Mouse (Mus musculus) spleen, embryonic (tissue): ENCODE measurements at regions not wholly inside any gene's neighbourhood (a gene's known extent, or its start where the extent isn't known, plus 50 kb on each side); places are given as distances from the start of the nearest gene placed in this dataset.

ENCODE experiments used
- CTCF ChIA-PET: fragments of 350-600 bp; sonication (Branson Sonifier 250); formaldehyde crosslinking; loops from one replicate; lab custom pipeline; 2022; lab: Charles Lee

DNA sequence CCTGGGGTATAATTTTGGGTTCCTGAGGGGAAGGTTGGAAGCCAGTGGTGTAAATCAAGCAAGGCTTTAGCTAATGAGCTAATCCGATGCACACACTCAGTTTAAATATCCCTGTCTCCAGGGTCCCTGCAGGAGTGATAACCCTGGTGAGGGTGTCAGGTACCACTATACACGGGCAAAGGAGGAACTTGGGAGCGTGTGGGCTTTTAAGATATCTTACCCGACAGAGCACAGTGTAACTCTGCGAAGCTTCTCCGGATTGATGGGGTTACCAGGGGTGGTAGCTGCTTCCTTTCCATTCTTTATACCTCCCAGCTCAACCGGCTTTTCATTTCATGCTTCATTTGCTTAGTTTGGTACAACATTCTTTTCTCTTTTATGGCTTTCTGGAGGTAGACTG lies 480.3 kb upstream of the Kif2a start:
- CTCF ChIA-PET: no interaction called here

GRCm38 (mm10) chr13:107500776-107501489 lies 479.0 kb upstream of the Kif2a start:
- CTCF ChIA-PET: no interaction called here

DNA sequence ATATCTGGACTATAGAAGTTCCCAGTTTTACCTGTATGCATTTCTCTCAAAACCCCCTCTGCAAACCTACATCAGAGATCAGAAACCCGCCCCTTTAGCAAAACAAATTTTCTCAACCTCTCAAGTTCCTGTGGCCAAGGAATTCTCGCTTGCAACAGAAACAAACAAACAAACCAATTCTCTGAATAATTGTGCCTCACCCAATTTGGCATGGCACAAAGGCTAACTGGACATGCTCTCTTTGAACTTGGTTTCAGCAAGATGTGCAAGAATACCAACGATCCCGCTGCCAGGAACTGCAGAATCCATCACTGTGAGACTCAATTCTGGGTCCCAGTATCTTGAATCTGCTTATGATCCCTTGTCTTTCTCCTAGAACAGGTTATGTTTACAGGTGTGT lies 477.4 kb upstream of the Kif2a start:
- CTCF ChIA-PET: no interaction called here

- CTCF ChIA-PET: no interaction called here
Measured at GRCm38 (mm10) chr13:107495161-107495732, 473.3 kb upstream of the Kif2a start.

DNA sequence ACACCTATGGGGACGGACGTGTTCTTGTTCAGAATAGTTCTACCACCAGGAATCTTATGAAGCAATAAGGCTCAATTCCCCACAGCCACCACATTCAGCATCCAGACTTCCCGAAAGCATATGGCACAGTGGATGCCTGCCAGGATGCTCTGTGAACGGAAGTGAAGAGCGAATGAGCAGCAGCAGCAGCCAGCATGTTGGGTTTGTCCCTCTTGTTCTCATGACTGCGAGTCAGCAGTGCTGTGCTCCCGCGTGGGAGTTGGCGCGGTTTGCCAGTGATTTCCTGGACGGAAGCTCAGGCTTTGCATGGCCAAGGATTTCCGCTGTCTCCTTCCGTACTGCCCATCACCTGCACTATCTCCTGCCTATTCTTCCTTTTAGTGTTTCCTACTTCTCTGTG lies 471.8 kb upstream of the Kif2a start:
- CTCF ChIA-PET: no interaction called here

- CTCF ChIA-PET: no interaction called here
Measured at GRCm38 (mm10) chr13:107492448-107492847, 470.5 kb upstream of the Kif2a start.

DNA sequence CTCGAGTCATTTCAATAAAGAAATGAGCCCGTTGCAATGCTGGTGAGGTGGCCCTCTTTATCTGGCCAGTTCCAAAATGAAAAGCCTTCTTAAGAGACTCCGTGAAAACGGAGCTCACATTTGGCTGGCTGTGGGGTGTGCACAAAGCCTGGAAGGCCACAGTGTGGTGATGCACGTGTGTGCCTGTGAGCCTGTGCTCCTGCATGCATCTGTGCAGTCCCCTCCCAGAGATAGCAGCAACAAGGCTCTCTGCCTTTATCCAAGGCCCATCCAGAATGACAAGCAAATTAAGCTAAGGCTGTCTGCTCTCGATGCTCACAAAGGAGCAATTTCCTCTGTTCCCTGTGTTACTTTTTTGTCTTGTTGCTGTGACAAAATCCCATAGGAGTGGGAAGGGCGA lies 469.5 kb upstream of the Kif2a start:
- CTCF ChIA-PET: no interaction called here

DNA sequence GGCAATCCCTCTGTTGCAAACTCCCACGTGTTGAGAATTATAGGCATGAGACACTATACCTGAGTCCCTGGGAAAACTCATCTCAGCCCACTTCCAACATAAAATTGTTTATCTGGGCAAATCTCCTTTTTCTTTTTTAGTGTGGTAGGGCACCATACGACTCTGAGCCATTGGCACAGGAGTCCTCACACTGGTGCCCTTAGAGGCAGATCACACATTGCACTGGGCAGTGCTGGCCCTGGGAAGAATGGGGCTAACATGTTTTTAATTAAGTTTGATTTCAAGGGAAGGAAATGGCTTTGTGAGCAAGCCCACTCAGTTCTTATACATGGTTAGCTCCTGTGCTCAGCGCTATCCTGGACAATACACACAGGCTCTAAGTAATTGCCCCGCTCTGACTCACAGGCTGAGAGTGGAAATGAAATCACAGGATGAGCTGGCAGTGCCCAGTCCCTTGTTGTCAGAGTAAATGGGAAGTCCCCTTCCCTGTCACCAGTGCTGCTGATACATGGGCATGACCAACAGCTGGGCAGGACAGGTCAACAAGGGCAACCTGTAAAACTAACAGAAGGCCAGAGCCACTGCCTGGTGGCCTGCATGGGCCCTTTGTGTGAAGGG lies 463.6 kb upstream of the Kif2a start:
- CTCF ChIA-PET: no interaction called here

- CTCF ChIA-PET: no interaction called here
Measured at GRCm38 (mm10) chr13:107484630-107484998, 462.7 kb upstream of the Kif2a start.

GRCm38 (mm10) chr13:107483967-107484629 lies 462.2 kb upstream of the Kif2a start:
- CTCF ChIA-PET: no interaction called here

DNA sequence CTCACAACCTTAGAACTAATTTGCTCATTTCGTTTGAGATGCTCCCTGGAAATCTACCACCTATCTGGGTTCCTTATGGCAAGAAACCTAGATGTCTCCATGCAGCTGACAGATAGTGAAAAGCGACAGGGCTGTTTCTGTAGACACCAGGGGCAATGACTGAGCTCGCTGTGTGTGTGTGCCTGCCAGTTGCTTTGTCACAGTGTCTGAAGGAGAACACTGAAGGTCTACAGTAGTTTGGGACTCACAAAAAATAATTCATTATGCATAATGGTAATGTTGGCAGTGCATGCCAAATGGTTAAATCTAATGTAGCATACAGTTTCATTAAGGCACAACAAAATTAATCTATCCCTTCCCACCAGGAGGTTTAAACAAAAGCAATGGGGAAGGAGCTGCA lies 453.2 kb upstream of the Kif2a start:
- CTCF ChIA-PET: no interaction called here

DNA sequence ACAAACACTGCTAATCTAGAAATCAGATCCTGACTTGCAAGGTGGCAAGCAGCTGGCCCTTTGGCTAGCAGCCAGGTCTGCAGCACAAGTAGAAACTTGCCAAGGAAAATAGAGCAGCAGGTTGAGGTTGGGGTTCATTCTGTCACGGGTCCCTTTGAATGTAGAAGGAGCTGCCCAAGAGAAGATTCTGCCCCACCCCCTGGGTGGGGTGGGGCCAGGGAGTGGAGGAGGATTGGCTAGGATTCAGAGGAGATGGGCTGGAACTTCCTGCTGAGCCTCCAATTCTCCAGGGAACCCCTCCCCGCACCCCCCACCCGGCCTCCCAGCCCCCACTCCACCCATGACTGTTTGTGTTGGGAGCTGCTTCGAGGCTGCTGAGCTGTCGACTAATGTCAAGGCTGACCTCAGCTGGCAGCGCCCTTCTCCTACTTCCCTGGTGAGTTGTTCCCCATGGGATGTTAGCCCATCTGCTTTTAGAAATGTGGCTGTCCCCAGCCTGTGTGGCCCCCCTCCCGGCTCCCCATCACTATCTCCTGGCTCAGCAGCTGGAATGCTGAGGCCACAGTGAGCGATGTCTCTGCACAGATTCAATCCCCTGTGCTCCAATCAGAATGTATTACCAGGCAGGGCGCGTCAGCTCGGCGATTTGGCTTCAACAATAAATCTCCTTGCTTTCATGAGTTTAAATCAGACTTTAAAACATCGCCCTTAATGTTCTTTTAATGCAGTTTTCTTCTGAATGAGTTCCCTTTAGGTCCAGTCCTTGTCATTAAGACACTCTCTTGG lies 447.8 kb upstream of the Kif2a start:
- CTCF ChIA-PET: no interaction called here

GRCm38 (mm10) chr13:107462791-107463190 lies 440.9 kb upstream of the Kif2a start:
- CTCF ChIA-PET: no interaction called here

DNA sequence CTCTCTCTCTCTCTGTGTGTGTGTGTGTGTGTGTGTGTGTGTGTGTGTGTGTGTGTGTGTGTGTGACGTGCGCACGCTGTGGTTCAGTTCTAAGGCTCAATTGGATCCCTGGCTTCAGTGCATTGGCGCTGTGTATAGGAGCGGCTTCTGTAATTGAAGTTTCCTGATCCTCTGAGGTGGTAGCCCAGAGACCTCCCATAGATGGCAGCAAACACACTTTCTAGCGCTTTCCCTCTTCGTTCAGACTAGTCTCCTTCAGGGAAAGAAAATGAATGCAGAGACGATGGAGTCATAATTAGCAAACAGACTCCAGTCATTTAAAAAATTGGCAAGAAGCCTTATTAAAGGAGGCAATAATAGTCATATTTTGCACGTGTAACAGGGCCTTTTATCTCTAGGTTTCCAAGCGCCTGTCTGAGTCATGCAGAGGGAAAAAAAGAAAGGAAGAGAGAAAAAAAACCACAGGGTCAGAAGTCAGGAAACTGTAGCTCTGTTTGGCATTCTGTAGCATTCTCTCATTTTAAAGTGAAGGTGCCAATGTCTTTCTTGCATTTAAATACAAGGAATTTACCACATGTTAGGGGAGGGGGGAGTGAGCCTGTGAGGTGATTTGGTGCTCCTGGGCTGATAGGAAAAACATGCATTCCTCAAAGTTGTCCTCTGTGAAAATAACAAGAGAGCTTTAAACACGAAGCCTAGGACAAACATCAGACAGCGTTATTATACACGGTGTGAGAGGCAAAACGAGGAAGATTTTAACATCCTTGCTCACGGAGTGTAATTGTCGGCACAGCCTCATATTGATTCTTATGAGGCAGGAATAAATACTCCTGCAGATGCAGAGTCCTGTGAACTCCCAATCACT lies 439.4 kb upstream of the Kif2a start:
- CTCF ChIA-PET: no interaction called here

- CTCF ChIA-PET: no interaction called here
Measured at GRCm38 (mm10) chr13:107458730-107459129, 436.8 kb upstream of the Kif2a start.

DNA sequence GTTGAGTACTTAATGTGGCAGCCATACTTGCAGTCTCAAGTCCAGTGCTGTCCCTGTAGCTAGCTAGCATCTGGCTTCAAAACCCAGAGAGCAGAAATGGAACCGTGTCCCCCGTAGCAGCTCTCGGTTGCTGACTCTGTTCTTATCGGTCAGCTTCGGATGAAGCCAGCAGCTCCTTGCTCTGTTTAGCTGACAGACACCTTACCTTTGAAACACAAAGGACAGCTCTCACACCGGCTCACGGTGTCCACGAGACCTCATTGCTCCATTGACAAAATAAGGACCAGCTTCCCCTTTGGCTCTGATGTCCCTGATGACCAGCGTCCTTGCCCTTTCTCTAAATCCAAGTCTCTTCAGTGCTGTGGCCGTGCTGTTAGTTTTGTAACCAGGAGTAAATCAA lies 435.3 kb upstream of the Kif2a start:
- CTCF ChIA-PET: no interaction called here

GRCm38 (mm10) chr13:107456394-107456793 lies 434.5 kb upstream of the Kif2a start:
- CTCF ChIA-PET: no interaction called here

- CTCF ChIA-PET: no interaction called here
Measured at GRCm38 (mm10) chr13:107449598-107450179, 427.8 kb upstream of the Kif2a start.

DNA sequence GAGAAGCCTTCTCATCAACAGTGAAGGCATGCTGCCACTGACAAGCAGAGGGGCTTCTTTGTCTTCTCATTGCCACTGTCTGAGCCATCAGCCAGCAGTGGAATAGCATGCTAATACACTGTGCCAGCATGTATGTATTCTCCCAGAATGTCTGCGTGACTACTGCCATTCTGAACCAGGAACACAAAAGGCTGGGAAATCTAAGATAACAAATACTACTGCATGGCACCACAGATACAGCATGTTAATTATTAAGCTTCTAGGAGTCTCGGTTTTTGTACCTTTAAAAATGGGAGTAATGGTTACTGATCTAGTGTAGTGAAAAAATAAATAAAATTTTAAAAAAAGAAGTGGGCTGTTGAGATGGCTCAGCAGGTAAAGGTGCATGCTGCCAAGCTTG lies 425.9 kb upstream of the Kif2a start:
- CTCF ChIA-PET: no interaction called here

- CTCF ChIA-PET: no interaction called here
Measured at GRCm38 (mm10) chr13:107419363-107420155, 397.6 kb upstream of the Kif2a start.
